Mouse (Mus musculus) stomach, embryonic 14.5 days (tissue): ENCODE measurements around the gene Gab2. TPM values are rescaled to one million over a fixed set of nuclear protein-coding genes. Genes with fewer than 3 reads are reported as not detected.

ENCODE experiments used
- ATAC-seq: fragments of 200-750 bp; cut with Nextera tagmentation; 2 replicates; pipeline ENCODE4 v1.8.0; 2017; ENCODE audit warnings: low read depth, moderate TSS enrichment; ENCODE audit not compliant: insufficient number of reproducible peaks, insufficient read depth, low FRiP score
- H3K27ac ChIP-seq: fragments of 300-500 bp; sonication (generic); 2 replicates; pipeline ENCODE4 v1.5.1; 2014; ENCODE audit warnings: mild to moderate bottlenecking, low read length, moderate library complexity, mixed read lengths
- H3K27me3 ChIP-seq: fragments of 300-500 bp; sonication (generic); 2 replicates; pipeline ENCODE4 v1.6.1; 2014; ENCODE audit warnings: low read length, control low read depth, mixed read lengths; ENCODE audit not compliant: control insufficient read depth, insufficient read depth
- H3K36me3 ChIP-seq: fragments of 300-500 bp; sonication (generic); 2 replicates; pipeline ENCODE4 v1.6.1; 2014; ENCODE audit warnings: mild to moderate bottlenecking, control low read depth, low read length, moderate library complexity, mixed read lengths; ENCODE audit not compliant: control insufficient read depth, insufficient read depth
- H3K4me1 ChIP-seq: fragments of 300-500 bp; sonication (generic); 2 replicates; pipeline ENCODE4 v1.6.1; 2014; ENCODE audit warnings: low read length, control low read depth, mixed read lengths; ENCODE audit not compliant: control insufficient read depth, insufficient read depth
- H3K4me2 ChIP-seq: fragments of 300-500 bp; sonication (generic); replicated peaks from 2 replicates; pipeline ENCODE4 v1.6.1; 2014; ENCODE audit warnings: low read depth, low read length, control low read depth
- H3K4me3 ChIP-seq: fragments of 300-500 bp; sonication (generic); 2 replicates; pipeline ENCODE4 v1.5.1; 2014; ENCODE audit warnings: low read depth, low read length, control low read depth
- H3K9ac ChIP-seq: fragments of 300-500 bp; sonication (generic); replicated peaks from 2 replicates; pipeline ENCODE4 v1.6.1; 2014; ENCODE audit warnings: low read depth, mild to moderate bottlenecking, control low read depth, low read length, moderate library complexity, mixed read lengths
- H3K9me3 ChIP-seq: fragments of 300-500 bp; sonication (generic); 2 replicates; pipeline ENCODE4 v1.6.1; 2016; ENCODE audit warnings: low read depth, low read length, control low read depth; ENCODE audit not compliant: control insufficient read depth
- WGBS: fragments of 180-500 bp; shearing (Covaris S2); extraction: QIAGEN DNeasy Blood & Tissue Kit; methylation state at CpG from one replicate; pipeline ENCODE4 v1.1.7; 2014; 5-methylcytosine and 5-hydroxymethylcytosine counted together
- polyA plus RNA-seq: library from polyadenylated mRNA; unstranded; fragments of >200 nt; fragmentation: Nextera tagmentation; extraction: Ambion mirVana; gene quantifications from 2 replicates; pipeline ENCODE4 v1.2.1, GENCODE M21; 2014

Gene Gab2
- polyA plus RNA-seq, 1 experiment from 2014 or later: 9.7 TPM

GRCm38 (mm10) chr7:97330931-97331645, 249.7 kb downstream of the Gab2 start:
- no peaks in the 10 kb centered on the region for H3K27me3 ChIP-seq
- H3K4me3 ChIP-seq: peak overlapping the region; percentile 80
- H3K27ac ChIP-seq: no peak overlapping the region
- H3K4me1 ChIP-seq: peaks cover 11% of the 10 kb centered on the region; the same call in 1 of the 2 replicates
- peak overlapping the region; percentile 48 for H3K9ac ChIP-seq
- no peak for ATAC-seq
- no peaks in the 10 kb centered on the region for H3K9me3 ChIP-seq
- H3K36me3 ChIP-seq: no peaks in the 10 kb centered on the region
- peak overlapping the region; percentile 68 for H3K4me2 ChIP-seq
- WGBS: 64% methylated on average over 11 of the region's 11 CpGs

- no peaks in the 10 kb centered on the region for H3K36me3 ChIP-seq
- 0 out of 2 replicates have a peak within 1 kb of the TSS, but pooled peaks have one; percentile 6 for H3K27ac ChIP-seq
- peaks cover 11% of the 10 kb centered on the region; the same call in 1 of the 2 replicates for H3K4me1 ChIP-seq
- H3K9ac ChIP-seq: peak within 1 kb of the TSS; percentile 50
- no peaks in the 10 kb centered on the region for H3K27me3 ChIP-seq
- H3K4me3 ChIP-seq: peak within 1 kb of the TSS; percentile 80
- H3K9me3 ChIP-seq: no peaks in the 10 kb centered on the region
- under 1% methylated on average over 68 of the region's 68 CpGs for WGBS
- ATAC-seq: peak; percentile 98
- H3K4me2 ChIP-seq: peak within 1 kb of the TSS; percentile 70
Measured at GRCm38 (mm10) chr7:97331726-97332666, 250.6 kb downstream of the Gab2 start, which contains the start of the genes Usp35 and Kctd21. Usp35 (minus strand) TSS chr7:97332020. Kctd21 (plus strand) TSS chr7:97332327.

GRCm38 (mm10) chr7:97332667-97333041, 251.3 kb downstream of the Gab2 start:
- Histone ChIP-seq H3K27me3 (no peaks in the 10 kb centered on the region), H3K4me2 (peak overlapping the region; percentile 70), H3K4me1 (peaks cover 11% of the 10 kb centered on the region; the same call in 1 of the 2 replicates), H3K9me3 (no peaks in the 10 kb centered on the region), H3K9ac (peak overlapping the region; percentile 50), H3K4me3 (peak overlapping the region; percentile 80), H3K36me3 (no peaks in the 10 kb centered on the region), H3K27ac (no peak overlapping the region)
- 5% methylated on average over 9 of the region's 9 CpGs for WGBS
- ATAC-seq: no peak

GRCm38 (mm10) chr7:97333113-97333898, 251.9 kb downstream of the Gab2 start:
- H3K9ac ChIP-seq: no peak overlapping the region
- H3K27me3 ChIP-seq: no peaks in the 10 kb centered on the region
- no peaks in the 10 kb centered on the region for H3K9me3 ChIP-seq
- no peaks in the 10 kb centered on the region for H3K36me3 ChIP-seq
- H3K4me1 ChIP-seq: peaks cover 11% of the 10 kb centered on the region; the same call in 1 of the 2 replicates
- 84% methylated on average over 6 of the region's 6 CpGs for WGBS
- H3K4me3 ChIP-seq: peak overlapping the region; percentile 80; the same call in 1 of the 2 replicates
- no peak for ATAC-seq
- peak overlapping the region; percentile 70 for H3K4me2 ChIP-seq
- H3K27ac ChIP-seq: no peak overlapping the region

- WGBS: 89% methylated on average over 2 of the region's 2 CpGs
- H3K9ac ChIP-seq: no peak overlapping the region
Measured at GRCm38 (mm10) chr7:97334406-97334805, 253.0 kb downstream of the Gab2 start.

GRCm38 (mm10) chr7:97336678-97337077, 255.3 kb downstream of the Gab2 start:
- Histone ChIP-seq H3K9ac (no peak overlapping the region), H3K4me1 (peaks cover 7% of the 10 kb centered on the region; the same call in 1 of the 2 replicates), H3K27me3 (no peaks in the 10 kb centered on the region), H3K4me2 (no peak overlapping the region), H3K36me3 (no peaks in the 10 kb centered on the region), H3K27ac (no peak overlapping the region), H3K4me3 (no peak overlapping the region), H3K9me3 (no peaks in the 10 kb centered on the region)
- no peak for ATAC-seq
- WGBS: 78% methylated on average over 1 of the region's 1 CpGs

More at GRCm38 (mm10) chr7:97334406-97334805, 253.0 kb downstream of the Gab2 start:
- ATAC-seq: no peak
- no peaks in the 10 kb centered on the region for H3K9me3 ChIP-seq
- H3K4me1 ChIP-seq: peaks cover 11% of the 10 kb centered on the region; the same call in 1 of the 2 replicates
- no peak overlapping the region for H3K27ac ChIP-seq
- H3K27me3 ChIP-seq: no peaks in the 10 kb centered on the region
- no peaks in the 10 kb centered on the region for H3K36me3 ChIP-seq
- H3K4me2 ChIP-seq: no peak overlapping the region
- no peak overlapping the region for H3K4me3 ChIP-seq

GRCm38 (mm10) chr7:97338593-97338992, 257.2 kb downstream of the Gab2 start:
- no peak for ATAC-seq
- 71% methylated on average over 4 of the region's 4 CpGs for WGBS

More at GRCm38 (mm10) chr7:97338593-97338992, 257.2 kb downstream of the Gab2 start:
- Histone ChIP-seq H3K27me3 (no peaks in the 10 kb centered on the region), H3K27ac (no peak overlapping the region; the same call in 1 of the 2 replicates), H3K4me1 (peaks cover 4% of the 10 kb centered on the region; the same call in 1 of the 2 replicates), H3K36me3 (no peaks in the 10 kb centered on the region), H3K4me2 (no peak overlapping the region), H3K9ac (no peak overlapping the region), H3K4me3 (no peak overlapping the region), H3K9me3 (no peaks in the 10 kb centered on the region)
